Mouse (Mus musculus): Measurements from ENCODE around the gene Otulin.

DNA sequence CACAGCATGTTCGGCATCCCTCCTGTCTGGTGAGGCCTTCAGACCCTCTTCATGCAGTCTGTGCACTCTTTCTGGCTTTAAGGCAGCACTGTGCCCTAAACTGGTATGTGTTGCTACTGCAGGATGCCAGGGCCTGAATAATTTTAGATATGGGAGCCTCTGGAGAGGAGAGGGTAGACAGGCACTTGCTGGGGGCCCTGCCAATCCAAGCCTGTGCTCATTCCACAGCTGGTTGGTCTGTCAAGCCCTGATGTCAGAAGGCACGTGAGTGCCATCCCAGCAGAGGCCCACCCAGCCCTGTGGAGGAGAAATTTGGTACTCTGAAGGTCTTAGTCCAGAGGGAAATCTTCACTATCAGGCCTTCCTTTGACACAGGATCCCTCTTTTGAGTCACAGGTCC lies 49.7 kb downstream of the Otulin start:
- TF ChIP-seq POLR2A (IDR thresholded peaks at IDR 0.05; ENCODE audit: low read depth, low read length) (no peak), CTCF (conservative IDR thresholded peaks at IDR 0.05; ENCODE audit: insufficient read depth, insufficient read length, low read depth, low read length) (no peak)

Data from kidney, adult 2 months (tissue).